Mouse (Mus musculus): Measurements from ENCODE around the gene Olfr62.

- TF ChIP-seq CTCF (IDR thresholded peaks at IDR 0.05; ENCODE audit: control insufficient read depth, insufficient read depth, low read length) (no peak), POLR2A (IDR thresholded peaks at IDR 0.05; ENCODE audit: borderline replicate concordance, control insufficient read depth, low read depth, low read length) (no peak)
Observed at GRCm38 (mm10) chr4:118693812-118694211, 35.1 kb downstream of the Olfr62 start.

All from bone marrow, adult 2 months (tissue).